Comparison of ENCODE assay signal across 8 mouse cellular contexts in genomic region chr12:110978607-110979406, GRCm38 (mm10). TPM values are rescaled to one million over a fixed set of nuclear protein-coding genes. Genes with fewer than 3 reads are reported as not detected.
DNase-seq lines count a peak whose midpoint lies in the region; ATAC-seq and TF ChIP-seq lines count a peak whose summit lies in the region.

Ankrd9 (minus strand) TSS chr12:110979040.

- DNase-seq in 3134 (ENCODE audit: extremely low read depth, insufficient read length, low spot score): peak; percentile 96
- DNase-seq in adrenal gland, postnatal 36 days: peak; percentile 99 to 100
- DNase-seq in heart, adult 18-20 months: peak; percentile 99
- DNase-seq in kidney, adult 2 months: peak; percentile 99
- peak; percentile 63 to 98 for DNase-seq in spleen, adult 2 months (ENCODE audit: low read depth in 1 of 2, low spot score in 2 of 2)

- under 1% methylated on average over 86 of the region's 90 CpGs for WGBS in embryonic facial prominence, embryonic 13.5 days
- under 1% methylated on average over 90 of the region's 90 CpGs for WGBS in kidney, adult 2 months
- under 1% methylated on average over 90 of the region's 90 CpGs for WGBS in limb, embryonic 12.5 days
- under 1% methylated on average over 89 of the region's 90 CpGs for WGBS in midbrain, embryonic 15.5 days
- WGBS in spleen, adult 2 months: under 1% methylated on average over 85 of the region's 90 CpGs

- no peaks in the 10 kb centered on the region for H3K27me3 ChIP-seq in embryonic facial prominence, embryonic 13.5 days
- H3K27me3 ChIP-seq in kidney, adult 2 months (replicated peaks; ENCODE audit: control insufficient read depth, insufficient read depth, low read length): no peaks in the 10 kb centered on the region
- no peaks in the 10 kb centered on the region for H3K27me3 ChIP-seq in limb, embryonic 12.5 days
- no peaks in the 10 kb centered on the region for H3K27me3 ChIP-seq in midbrain, embryonic 15.5 days (replicated peaks)
- H3K27me3 ChIP-seq in spleen, adult 2 months (ENCODE audit: control insufficient read depth, insufficient read depth, low read length): no peaks in the 10 kb centered on the region

- H3K4me2 ChIP-seq in embryonic facial prominence, embryonic 13.5 days: peak within 1 kb of the TSS; percentile 89
- peak within 1 kb of the TSS; percentile 94 for H3K4me2 ChIP-seq in limb, embryonic 12.5 days
- H3K4me2 ChIP-seq in midbrain, embryonic 15.5 days: peak within 1 kb of the TSS; percentile 98

- peak within 1 kb of the TSS; percentile 89 for H3K9ac ChIP-seq in embryonic facial prominence, embryonic 13.5 days
- H3K9ac ChIP-seq in limb, embryonic 12.5 days (replicated peaks): peak within 1 kb of the TSS; percentile 88
- peak within 1 kb of the TSS; percentile 87 for H3K9ac ChIP-seq in midbrain, embryonic 15.5 days

- H3K4me1 ChIP-seq in embryonic facial prominence, embryonic 13.5 days: peaks cover 10% of the 10 kb centered on the region
- peaks cover 7% of the 10 kb centered on the region; the same call in 1 of the 2 replicates for H3K4me1 ChIP-seq in kidney, adult 2 months (ENCODE audit: control insufficient read depth, insufficient read depth, low read length)
- H3K4me1 ChIP-seq in limb, embryonic 12.5 days (replicated peaks): peaks cover 23% of the 10 kb centered on the region
- H3K4me1 ChIP-seq in midbrain, embryonic 15.5 days: peaks cover 12% of the 10 kb centered on the region
- H3K4me1 ChIP-seq in spleen, adult 2 months (ENCODE audit: control insufficient read depth, insufficient read depth, insufficient read length): peaks cover 8% of the 10 kb centered on the region

- peak; percentile 93 for ATAC-seq in embryonic facial prominence, embryonic 13.5 days (ENCODE audit: insufficient number of reproducible peaks, insufficient read depth, low FRiP score, low TSS enrichment, low read depth)
- ATAC-seq in limb, embryonic 12.5 days (ENCODE audit: insufficient number of reproducible peaks, insufficient read depth, low FRiP score, low TSS enrichment, low read depth): peak; percentile 96
- peak; percentile 97 for ATAC-seq in midbrain, embryonic 15.5 days (replicated peaks)

- peak within 1 kb of the TSS; percentile 89 for H3K4me3 ChIP-seq in embryonic facial prominence, embryonic 13.5 days
- H3K4me3 ChIP-seq in kidney, adult 2 months (ENCODE audit: insufficient read depth, low read depth, low read length): peak within 1 kb of the TSS; percentile 97
- peak within 1 kb of the TSS; percentile 84 for H3K4me3 ChIP-seq in limb, embryonic 12.5 days (replicated peaks)
- H3K4me3 ChIP-seq in midbrain, embryonic 15.5 days: peak within 1 kb of the TSS; percentile 97
- peak within 1 kb of the TSS; percentile 92 for H3K4me3 ChIP-seq in spleen, adult 2 months (ENCODE audit: extremely low read depth, insufficient read depth, insufficient read length)

- no peaks in the 10 kb centered on the region for H3K9me3 ChIP-seq in embryonic facial prominence, embryonic 13.5 days
- H3K9me3 ChIP-seq in limb, embryonic 12.5 days: no peaks in the 10 kb centered on the region
- no peaks in the 10 kb centered on the region for H3K9me3 ChIP-seq in midbrain, embryonic 15.5 days

- no peak for TF ChIP-seq CTCF in kidney, adult 2 months (conservative IDR thresholded peaks at IDR 0.05; ENCODE audit: insufficient read depth, insufficient read length, low read depth, low read length)
- TF ChIP-seq CTCF in spleen, adult 2 months (IDR thresholded peaks at IDR 0.05; ENCODE audit: extremely low read depth, insufficient read depth, insufficient read length, insufficient replicate concordance): no peak

- peak; percentile 24 for TF ChIP-seq POLR2A in kidney, adult 2 months (IDR thresholded peaks at IDR 0.05; ENCODE audit: low read depth, low read length)
- no peak for TF ChIP-seq POLR2A in spleen, adult 2 months (IDR thresholded peaks at IDR 0.05; ENCODE audit: low read depth, low read length)

- peak within 1 kb of the TSS; percentile 78 for H3K27ac ChIP-seq in embryonic facial prominence, embryonic 13.5 days
- H3K27ac ChIP-seq in kidney, adult 2 months (ENCODE audit: insufficient read depth, low read depth, low read length): peak within 1 kb of the TSS; percentile 95
- peak within 1 kb of the TSS; percentile 69; the same call in 1 of the 2 replicates for H3K27ac ChIP-seq in limb, embryonic 12.5 days
- H3K27ac ChIP-seq in midbrain, embryonic 15.5 days: 0 out of 2 replicates have a peak within 1 kb of the TSS, but pooled peaks have one; percentile 52
- peak within 1 kb of the TSS; percentile 53 for H3K27ac ChIP-seq in spleen, adult 2 months (ENCODE audit: insufficient read depth, low read length)

- H3K36me3 ChIP-seq in embryonic facial prominence, embryonic 13.5 days: peaks cover 37% of the 10 kb centered on the region
- H3K36me3 ChIP-seq in kidney, adult 2 months (ENCODE audit: control insufficient read depth, insufficient read depth, low read length): no peaks in the 10 kb centered on the region
- H3K36me3 ChIP-seq in limb, embryonic 12.5 days: peaks cover 36% of the 10 kb centered on the region
- H3K36me3 ChIP-seq in midbrain, embryonic 15.5 days (replicated peaks): no peaks in the 10 kb centered on the region
- 0 out of 2 replicates have a peak, but pooled peaks cover 4% of the 10 kb centered on the region for H3K36me3 ChIP-seq in spleen, adult 2 months (ENCODE audit: control insufficient read depth, insufficient read depth, low read length)

RNA-seq across cellular contexts. Expression of gene Ankrd9, which starts in this region (rescaled TPM):
- 10 to 100 TPM; 25.6 to 39.4 TPM for total RNA-seq in adrenal gland, postnatal 36 days (2021)
- polyA plus RNA-seq in embryonic facial prominence, embryonic 13.5 days (2015; fragmentation: Nextera tagmentation; extraction: Ambion mirVana): 16.4 and 16.8 TPM in 2 replicates
- total RNA-seq in heart, adult 18-20 months (2021): 10 to 100 TPM; 59.5 to 68.0 TPM
- polyA plus RNA-seq in kidney, adult 2 months (2012; rRNA removed): 23.9 and 28.0 TPM in 2 replicates
- 15.4 and 16.7 TPM in 2 replicates for polyA plus RNA-seq in limb, embryonic 12.5 days (2016; fragmentation: Nextera tagmentation; extraction: Ambion mirVana)
- polyA plus RNA-seq in midbrain, embryonic 15.5 days (2015; fragmentation: Nextera tagmentation; extraction: Ambion mirVana): 8.0 and 8.3 TPM in 2 replicates
- 21.0 and 25.6 TPM in 2 replicates for polyA plus RNA-seq in spleen, adult 2 months (2012; rRNA removed)

Comparison
In these comparisons a context has a peak if more than half of its experiments do, and no peak if none do; other contexts are left out.
1. Peak in every context shown above with its lines: DNase-seq, ATAC-seq, H3K4me3 ChIP-seq and H3K27ac ChIP-seq.